Mouse (Mus musculus) heart, embryonic 15.5 days (tissue): ENCODE measurements around the gene Slit3. TPM values are rescaled to one million over a fixed set of nuclear protein-coding genes. Genes with fewer than 3 reads are reported as not detected.

ENCODE experiments used
- ATAC-seq: fragments of 200-750 bp; cut with Nextera tagmentation; replicated peaks from 2 replicates; pipeline ENCODE4 v1.8.0; 2017; ENCODE audit warnings: low read depth, moderate TSS enrichment; ENCODE audit not compliant: insufficient number of reproducible peaks, insufficient read depth, low FRiP score
- H3K27ac ChIP-seq: fragments of 300-500 bp; sonication (generic); 2 replicates; pipeline ENCODE4 v1.5.1; 2015; ENCODE audit warnings: mild to moderate bottlenecking, inconsistent platforms
- H3K27me3 ChIP-seq: fragments of 300-500 bp; sonication (generic); 2 replicates; pipeline ENCODE4 v1.6.1; 2015; ENCODE audit warnings: inconsistent platforms
- H3K36me3 ChIP-seq: fragments of 300-500 bp; sonication (generic); 2 replicates; pipeline ENCODE4 v1.6.1; 2015; ENCODE audit warnings: mild to moderate bottlenecking, inconsistent platforms
- H3K4me1 ChIP-seq: fragments of 300-500 bp; sonication (generic); replicated peaks from 2 replicates; pipeline ENCODE4 v1.6.1; 2015; ENCODE audit warnings: inconsistent platforms
- H3K4me2 ChIP-seq: fragments of 300-500 bp; sonication (generic); 2 replicates; pipeline ENCODE4 v1.6.1; 2015; ENCODE audit warnings: inconsistent platforms, mild to moderate bottlenecking, moderate library complexity
- H3K4me3 ChIP-seq: fragments of 300-500 bp; sonication (generic); 2 replicates; pipeline ENCODE4 v1.5.1; 2015; ENCODE audit warnings: mild to moderate bottlenecking, inconsistent platforms
- H3K9ac ChIP-seq: fragments of 300-500 bp; sonication (generic); 2 replicates; pipeline ENCODE4 v1.6.1; 2015; ENCODE audit warnings: mild to moderate bottlenecking, inconsistent platforms
- H3K9me3 ChIP-seq: fragments of 300-500 bp; sonication (generic); replicated peaks from 2 replicates; pipeline ENCODE4 v1.6.1; 2016; ENCODE audit warnings: inconsistent platforms
- WGBS: fragments of 180-500 bp; shearing (Covaris S2); methylation state at CpG from one replicate; pipeline ENCODE4 v1.1.7; 2015; ENCODE audit warnings: mixed read lengths; 5-methylcytosine and 5-hydroxymethylcytosine counted together
- microRNA counts: library from miRNA; unstranded; fragments of <30 nt; microRNA quantifications from one replicate; lab custom pipeline; 2016
- microRNA-seq: library from miRNA; unstranded; fragments of <30 nt; microRNA quantifications from one replicate; pipeline ENCODE4, GENCODE M21; 2016
- polyA plus RNA-seq: library from polyadenylated mRNA; unstranded; fragments of >200 nt; fragmentation: Nextera tagmentation; extraction: Ambion mirVana; gene quantifications from 2 replicates; pipeline ENCODE4 v1.2.1, GENCODE M21; 2015

Slit3 gene
- polyA plus RNA-seq, 1 experiment from 2014 or later = 11.3 TPM

GRCm38 (mm10) chr11:35744571-35744970 is 623.5 kb downstream of the Slit3 start:
- Histone ChIP-seq H3K27me3 (no peaks in the 10 kb centered on the region), H3K36me3 (no peaks in the 10 kb centered on the region), H3K4me2 (no peak overlapping the region), H3K4me3 (no peak overlapping the region), H3K9me3 (0 out of 2 replicates have a peak, but pooled peaks cover 5% of the 10 kb centered on the region), H3K27ac (no peak overlapping the region), H3K9ac (no peak overlapping the region), H3K4me1 (no peaks in the 10 kb centered on the region)
- 74% methylated on average over 6 of the region's 6 CpGs for WGBS
- no peak for ATAC-seq

DNA sequence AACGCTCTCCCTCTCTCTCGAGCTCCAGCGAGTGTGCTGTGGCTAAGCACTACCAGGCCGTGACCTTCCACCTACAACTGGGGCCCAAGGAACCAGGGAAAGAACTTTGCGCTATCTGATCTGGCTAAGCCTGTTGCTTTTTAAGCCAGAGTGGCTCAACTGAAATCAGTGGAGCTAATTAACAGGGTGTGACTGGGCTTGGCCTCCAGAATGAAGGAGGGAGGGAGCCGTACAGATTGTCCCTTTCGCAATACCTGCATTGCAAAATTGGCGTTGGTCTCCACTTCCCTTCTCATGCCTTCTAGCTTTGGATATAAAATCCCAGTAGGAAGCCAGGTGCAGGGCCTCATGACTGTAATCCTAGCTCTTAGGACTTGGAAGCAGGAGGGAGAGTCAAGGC is 629.6 kb downstream of the Slit3 start:
- Histone ChIP-seq H3K27ac (no peak overlapping the region), H3K9ac (no peak overlapping the region), H3K4me1 (no peaks in the 10 kb centered on the region), H3K9me3 (no peaks in the 10 kb centered on the region), H3K36me3 (no peaks in the 10 kb centered on the region), H3K4me2 (no peak overlapping the region), H3K27me3 (no peaks in the 10 kb centered on the region), H3K4me3 (no peak overlapping the region)
- no peak for ATAC-seq
- WGBS = 70% methylated on average over 8 of the region's 8 CpGs

DNA sequence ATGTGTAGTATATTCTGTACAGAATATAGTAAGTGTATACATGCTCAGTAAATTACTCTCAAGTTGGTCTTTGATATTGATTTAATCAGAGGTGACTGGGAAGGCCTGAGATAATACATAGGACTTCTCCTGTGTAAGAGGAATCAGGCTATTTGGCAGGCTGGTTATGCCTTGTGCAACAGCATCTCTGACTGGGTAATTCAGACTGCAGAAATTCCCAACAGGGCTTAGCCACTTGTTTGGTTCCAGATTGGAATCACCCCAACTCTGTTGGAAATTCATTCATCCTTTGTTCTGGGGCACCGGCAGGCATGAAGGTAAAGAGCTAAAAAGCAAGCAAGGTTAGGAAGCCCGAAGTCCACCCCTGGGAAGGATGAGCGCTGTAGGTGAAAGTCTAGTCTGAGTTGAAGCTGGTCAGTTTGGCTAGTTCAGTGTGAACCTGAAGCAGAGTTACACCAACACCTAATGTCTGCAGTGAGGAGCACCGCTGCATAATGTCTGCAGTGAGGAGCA is 633.9 kb downstream of the Slit3 start:
- Histone ChIP-seq H3K27ac (no peak overlapping the region), H3K9ac (no peak overlapping the region), H3K4me1 (no peaks in the 10 kb centered on the region), H3K27me3 (no peaks in the 10 kb centered on the region), H3K4me3 (no peak overlapping the region), H3K36me3 (no peaks in the 10 kb centered on the region), H3K9me3 (no peaks in the 10 kb centered on the region), H3K4me2 (no peak overlapping the region)
- no peak for ATAC-seq
- 85% methylated on average over 4 of the region's 4 CpGs for WGBS

DNA sequence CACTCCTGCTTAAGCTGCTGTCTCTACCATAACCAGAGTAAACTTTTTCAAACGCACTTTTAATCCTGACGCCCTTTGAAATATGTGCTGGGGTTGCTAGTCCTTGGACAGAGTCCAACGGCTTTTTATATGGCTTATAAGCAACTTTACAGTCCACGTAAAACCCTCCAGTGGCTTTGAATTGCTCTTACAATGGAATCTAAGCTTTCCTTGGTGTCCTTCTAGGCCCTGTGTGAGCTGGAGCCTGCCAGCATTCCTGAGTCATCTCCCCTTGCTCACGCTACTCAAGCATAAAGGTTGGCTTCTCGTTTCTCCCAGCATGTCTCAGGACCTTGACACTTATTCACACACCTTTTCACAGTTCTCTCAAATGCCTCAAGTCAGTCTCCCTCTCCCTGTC is 634.5 kb downstream of the Slit3 start:
- WGBS = 53% methylated on average over 6 of the region's 6 CpGs
- Histone ChIP-seq H3K4me1 (no peaks in the 10 kb centered on the region), H3K9me3 (no peaks in the 10 kb centered on the region), H3K36me3 (no peaks in the 10 kb centered on the region), H3K4me3 (no peak overlapping the region), H3K9ac (no peak overlapping the region), H3K27me3 (no peaks in the 10 kb centered on the region), H3K27ac (no peak overlapping the region), H3K4me2 (no peak overlapping the region)
- ATAC-seq = no peak

DNA sequence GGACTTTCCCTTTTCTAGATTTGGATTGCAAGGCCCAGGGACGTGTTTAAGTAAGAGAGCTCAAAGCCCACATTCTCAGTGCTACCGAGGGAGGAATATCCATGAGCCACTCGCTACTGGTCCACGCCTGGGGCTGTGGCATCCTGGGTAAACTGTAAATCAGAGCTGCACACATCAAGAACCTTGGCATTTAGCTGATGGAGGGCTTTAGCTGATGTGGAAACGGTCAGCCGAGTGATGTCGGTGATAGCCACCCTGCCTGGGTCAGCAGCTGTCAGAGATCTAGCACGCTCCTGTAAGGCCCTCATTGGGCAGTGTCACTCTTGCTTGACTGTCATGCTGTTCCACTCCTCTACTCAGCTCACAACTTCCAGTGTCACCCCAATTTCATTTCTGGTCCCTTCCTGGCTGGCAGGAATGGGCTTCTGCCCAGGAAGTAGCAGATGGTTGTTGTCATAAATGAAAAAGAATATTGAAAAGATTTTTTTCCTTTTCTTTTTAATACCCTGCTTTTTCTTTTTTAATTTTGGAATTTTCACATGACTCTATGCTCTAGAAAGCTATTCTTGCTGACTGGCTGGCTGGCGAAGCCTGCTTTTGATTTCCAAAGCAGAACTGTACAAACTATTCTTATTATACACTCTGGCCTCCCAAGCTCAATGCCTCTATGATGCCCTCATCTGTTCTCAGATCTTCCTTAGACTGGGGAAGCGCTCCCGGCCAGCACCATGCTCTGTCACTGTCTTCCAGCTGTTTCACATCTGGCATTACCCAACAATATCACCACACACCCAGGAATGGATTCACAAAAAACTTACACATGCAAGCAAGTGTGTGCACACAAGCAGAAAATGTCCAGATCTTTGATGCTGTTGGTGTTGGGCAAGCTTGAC is 635.6 kb downstream of the Slit3 start:
- H3K4me2 ChIP-seq = no peak overlapping the region
- H3K4me1 ChIP-seq = no peaks in the 10 kb centered on the region
- no peak overlapping the region for H3K4me3 ChIP-seq
- no peak overlapping the region for H3K9ac ChIP-seq
- no peak for ATAC-seq
- H3K27me3 ChIP-seq = no peaks in the 10 kb centered on the region
- no peaks in the 10 kb centered on the region for H3K36me3 ChIP-seq
- H3K9me3 ChIP-seq = no peaks in the 10 kb centered on the region
- no peak overlapping the region for H3K27ac ChIP-seq
- 71% methylated on average over 11 of the region's 11 CpGs for WGBS

MicroRNAs within 50 kb of the gene (microRNA counts, 519-probe panel; counts per million panel counts)
- 3,699 counts per million, percentile 88 among the panel's probes with 10 or more counts for microRNA mmu-miR-218 (lab: Ali Mortazavi, UCI)

Small RNAs within 50 kb of the gene (microRNA-seq; reads per million reads assigned to microRNA genes)
- gene Mir218-2 = 44.5 reads per million, percentile 40 among the genes with 10 or more reads in this experiment
